Mouse (Mus musculus) liver, embryonic 12.5 days (tissue): ENCODE results near the gene Rnf4. TPM values are rescaled to one million over a fixed set of nuclear protein-coding genes. Genes with fewer than 3 reads are reported as not detected.

Experiments
- ATAC-seq: fragments of 200-750 bp; cut with Nextera tagmentation; 2 replicates; pipeline ENCODE4 v1.8.0; 2017; ENCODE audit warnings: moderate number of reproducible peaks, mild to moderate bottlenecking, moderate library complexity
- H3K27ac ChIP-seq: fragments of 300-500 bp; sonication (generic); 2 replicates; pipeline ENCODE4 v1.5.1; 2016; ENCODE audit warnings: mild to moderate bottlenecking
- H3K27me3 ChIP-seq: fragments of 300-500 bp; sonication (generic); replicated peaks from 2 replicates; pipeline ENCODE4 v1.6.1; 2016; ENCODE audit warnings: mild to moderate bottlenecking, moderate library complexity
- H3K36me3 ChIP-seq: fragments of 300-500 bp; sonication (generic); 2 replicates; pipeline ENCODE4 v1.6.1; 2016; ENCODE audit warnings: mild to moderate bottlenecking, moderate library complexity
- H3K4me1 ChIP-seq: fragments of 300-500 bp; sonication (generic); 2 replicates; pipeline ENCODE4 v1.6.1; 2016
- H3K4me2 ChIP-seq: fragments of 300-500 bp; sonication (generic); 2 replicates; pipeline ENCODE4 v1.6.1; 2016; ENCODE audit warnings: mild to moderate bottlenecking, moderate library complexity
- H3K4me3 ChIP-seq: fragments of 300-500 bp; sonication (generic); 2 replicates; pipeline ENCODE4 v1.5.1; 2016; ENCODE audit warnings: mild to moderate bottlenecking, moderate library complexity
- H3K9ac ChIP-seq: fragments of 300-500 bp; sonication (generic); 2 replicates; pipeline ENCODE4 v1.6.1; 2016; ENCODE audit warnings: mild to moderate bottlenecking, moderate library complexity
- H3K9me3 ChIP-seq: fragments of 300-500 bp; sonication (generic); replicated peaks from 2 replicates; pipeline ENCODE4 v1.6.1; 2016; ENCODE audit warnings: mild to moderate bottlenecking, moderate library complexity
- WGBS: fragments of 180-500 bp; shearing (Covaris S2); methylation state at CpG from one replicate; pipeline ENCODE4 v1.1.7; 2016; ENCODE audit not compliant: insufficient replicate concordance; 5-methylcytosine and 5-hydroxymethylcytosine counted together
- polyA plus RNA-seq: library from polyadenylated mRNA; unstranded; fragments of >200 nt; fragmentation: Nextera tagmentation; extraction: Ambion mirVana; gene quantifications from 2 replicates; pipeline ENCODE4 v1.2.1, GENCODE M21; 2016

The Rnf4 gene
- polyA plus RNA-seq, 1 experiment from 2014 or later: 111 TPM

DNA sequence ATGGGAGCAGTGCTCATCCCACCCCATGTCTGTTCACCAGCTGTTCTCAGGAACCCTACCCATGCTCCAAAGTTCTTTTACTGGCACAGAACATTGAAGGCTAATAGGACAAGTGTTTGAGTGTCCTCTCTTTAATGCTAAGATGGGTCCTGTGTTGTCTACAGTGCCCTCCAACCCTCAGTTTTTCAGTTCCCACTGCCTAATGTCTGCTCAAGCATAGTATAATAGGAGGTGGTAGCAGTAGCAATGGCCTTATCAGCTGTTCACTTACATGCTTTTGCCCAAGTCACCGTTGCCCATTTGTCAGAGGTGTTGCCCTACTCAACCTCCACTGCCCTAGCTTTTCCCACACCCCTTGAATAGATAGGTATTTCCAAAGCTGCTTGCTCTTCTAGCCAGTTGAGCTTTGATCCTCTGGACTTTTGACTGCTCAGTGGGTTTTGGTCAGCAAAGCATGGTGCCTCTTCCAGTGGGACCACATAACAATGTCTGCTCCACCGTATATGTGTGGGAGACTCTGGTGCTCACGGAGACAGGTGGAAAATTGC is 16.1 kb downstream of the Rnf4 start:
- WGBS: 91% methylated on average over 3 of the region's 3 CpGs
- Histone ChIP-seq H3K4me2 (no peak overlapping the region), H3K4me3 (no peak overlapping the region), H3K27ac (no peak overlapping the region), H3K9me3 (no peaks in the 10 kb centered on the region), H3K4me1 (0 out of 2 replicates have a peak, but pooled peaks cover 3% of the 10 kb centered on the region), H3K9ac (no peak overlapping the region), H3K27me3 (no peaks in the 10 kb centered on the region), H3K36me3 (peaks cover 98% of the 10 kb centered on the region)
- no peak for ATAC-seq

DNA sequence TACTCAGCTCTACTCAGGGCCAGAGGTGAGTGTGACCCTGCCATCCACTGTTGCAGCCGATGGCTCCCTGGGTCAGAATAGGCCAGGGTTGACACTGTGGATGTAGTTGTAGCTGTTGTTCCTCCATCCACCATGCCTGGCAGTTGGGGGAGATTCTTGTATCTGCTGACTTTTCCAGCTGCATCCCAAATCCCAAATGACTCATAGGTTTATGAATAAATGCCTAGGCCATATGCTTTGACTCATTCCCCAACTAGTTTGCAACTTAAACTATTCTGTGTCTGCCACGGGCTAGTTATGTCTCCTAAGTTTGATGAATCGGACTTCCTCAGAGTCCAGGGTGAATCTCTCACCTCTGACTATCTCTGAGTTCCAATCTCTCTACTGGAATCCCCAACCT is 24.2 kb downstream of the Rnf4 start:
- Histone ChIP-seq H3K27me3 (no peaks in the 10 kb centered on the region), H3K9me3 (no peaks in the 10 kb centered on the region), H3K4me3 (no peak overlapping the region), H3K4me1 (no peaks in the 10 kb centered on the region), H3K36me3 (peaks cover 80% of the 10 kb centered on the region), H3K4me2 (no peak overlapping the region), H3K9ac (no peak overlapping the region), H3K27ac (no peak overlapping the region)
- ATAC-seq: no peak
- 94% methylated on average over 3 of the region's 3 CpGs for WGBS

DNA sequence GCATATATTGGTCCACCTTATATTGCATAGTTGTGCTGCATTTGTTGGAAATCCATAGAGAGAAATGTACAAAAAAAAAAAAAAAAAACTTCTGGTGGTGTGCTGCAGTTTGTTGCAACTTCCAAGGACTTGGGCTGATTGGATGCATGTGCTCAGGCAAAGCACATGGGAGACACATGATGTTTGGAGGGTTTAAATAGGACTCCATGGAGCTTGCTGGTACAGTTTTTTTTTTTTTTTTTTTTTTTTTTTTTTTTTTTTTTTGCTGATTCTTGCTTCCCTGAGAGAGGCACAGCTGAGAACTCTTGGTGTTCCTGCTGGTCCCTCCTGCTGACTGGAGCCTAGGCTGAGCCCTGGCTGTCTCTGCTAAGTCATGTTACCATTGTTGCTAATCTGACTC is 27.0 kb downstream of the Rnf4 start:
- no peak for ATAC-seq
- H3K4me1 ChIP-seq: no peaks in the 10 kb centered on the region
- peaks cover 54% of the 10 kb centered on the region for H3K36me3 ChIP-seq
- no peak overlapping the region for H3K4me2 ChIP-seq
- no peaks in the 10 kb centered on the region for H3K27me3 ChIP-seq
- no peaks in the 10 kb centered on the region for H3K9me3 ChIP-seq
- no peak overlapping the region for H3K27ac ChIP-seq
- H3K4me3 ChIP-seq: no peak overlapping the region
- no peak overlapping the region for H3K9ac ChIP-seq

DNA sequence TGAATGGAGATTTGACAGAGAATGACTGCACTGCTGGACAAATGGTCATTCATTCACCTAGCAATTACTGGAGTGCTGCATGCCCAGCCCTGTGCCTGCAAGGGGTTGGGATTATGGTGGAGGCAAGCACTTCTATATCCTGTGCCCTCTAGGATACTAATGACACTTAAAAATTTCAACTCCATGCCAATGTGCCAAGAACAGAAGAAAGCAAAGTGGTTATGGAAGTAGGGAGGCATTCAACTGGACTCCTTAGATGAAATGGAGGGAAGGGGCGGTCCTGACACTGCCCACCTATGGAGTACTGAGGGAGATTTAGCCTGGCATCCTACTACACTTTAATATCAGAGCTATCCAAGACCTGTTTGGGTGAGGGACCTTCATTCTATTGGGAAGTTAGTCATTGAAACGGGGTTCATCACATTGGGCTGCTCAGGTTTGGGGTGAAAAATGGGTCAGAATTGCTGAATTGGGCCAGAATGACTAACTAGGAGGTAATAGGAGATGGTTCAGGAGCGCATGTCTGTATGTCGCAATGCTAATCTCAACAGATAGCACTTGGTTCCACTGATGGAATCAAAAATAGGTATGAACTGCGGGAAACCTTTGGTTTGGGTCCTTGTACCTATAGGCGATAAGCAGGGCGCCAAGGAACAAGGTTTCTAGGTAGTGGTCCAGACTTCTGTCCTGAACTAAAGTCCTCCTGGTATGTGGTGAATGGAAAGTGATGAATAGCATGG is 32.6 kb downstream of the Rnf4 start:
- Histone ChIP-seq H3K9ac (peak overlapping the region; percentile 90), H3K4me1 (peaks cover 39% of the 10 kb centered on the region), H3K27me3 (no peaks in the 10 kb centered on the region), H3K4me3 (peak overlapping the region; percentile 92), H3K4me2 (peak overlapping the region; percentile 96), H3K9me3 (no peaks in the 10 kb centered on the region), H3K36me3 (peaks cover 14% of the 10 kb centered on the region), H3K27ac (peak overlapping the region; percentile 79)
- 66% methylated on average over 7 of the region's 7 CpGs for WGBS
- ATAC-seq: no peak

DNA sequence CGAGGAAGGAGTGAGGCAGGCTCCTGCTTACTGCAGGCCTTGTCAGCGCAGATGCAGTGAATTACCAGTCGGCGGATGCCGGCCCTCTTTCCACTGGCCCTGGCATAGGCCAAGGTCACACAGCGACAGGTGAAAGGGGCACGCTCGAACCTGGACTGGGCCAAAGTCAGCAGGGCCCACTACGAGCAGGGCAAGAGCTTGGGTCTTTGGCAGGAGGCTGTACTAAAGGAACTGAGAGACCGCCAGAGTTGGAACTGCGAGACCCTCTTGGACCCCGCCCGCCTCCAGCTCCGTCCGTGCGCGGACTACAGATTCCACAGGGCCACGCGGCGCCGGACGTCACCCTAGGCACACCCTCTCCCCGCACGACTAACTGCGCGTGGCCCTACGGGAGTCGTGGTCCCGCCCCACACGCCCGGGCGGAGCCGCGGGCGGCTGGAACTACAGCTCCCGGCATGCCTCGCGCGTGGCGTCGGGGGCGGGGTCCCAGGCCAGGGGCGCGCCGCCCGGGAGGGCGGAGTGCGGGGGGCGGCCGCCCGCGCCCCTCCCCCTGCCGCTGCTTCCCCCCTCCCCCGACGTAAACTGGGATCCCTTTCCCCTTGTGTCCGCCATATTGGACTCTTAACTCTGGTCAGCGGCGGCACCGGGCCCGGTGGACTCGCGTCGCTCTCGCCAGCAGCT is 33.4 kb downstream of the Rnf4 start, which contains the start of gene Fam193a:
Fam193a (plus strand) TSS at position 593 of the 681 bp plus-strand sequence.
- Histone ChIP-seq H3K4me2 (peak within 1 kb of the TSS; percentile 96), H3K27ac (peak within 1 kb of the TSS; percentile 85), H3K4me3 (peak within 1 kb of the TSS; percentile 92), H3K36me3 (peaks cover 13% of the 10 kb centered on the region), H3K9me3 (no peaks in the 10 kb centered on the region), H3K4me1 (peaks cover 39% of the 10 kb centered on the region), H3K27me3 (no peaks in the 10 kb centered on the region), H3K9ac (peak within 1 kb of the TSS; percentile 90)
- 1% methylated on average over 55 of the region's 64 CpGs for WGBS
- peak; percentile 99 for ATAC-seq

DNA sequence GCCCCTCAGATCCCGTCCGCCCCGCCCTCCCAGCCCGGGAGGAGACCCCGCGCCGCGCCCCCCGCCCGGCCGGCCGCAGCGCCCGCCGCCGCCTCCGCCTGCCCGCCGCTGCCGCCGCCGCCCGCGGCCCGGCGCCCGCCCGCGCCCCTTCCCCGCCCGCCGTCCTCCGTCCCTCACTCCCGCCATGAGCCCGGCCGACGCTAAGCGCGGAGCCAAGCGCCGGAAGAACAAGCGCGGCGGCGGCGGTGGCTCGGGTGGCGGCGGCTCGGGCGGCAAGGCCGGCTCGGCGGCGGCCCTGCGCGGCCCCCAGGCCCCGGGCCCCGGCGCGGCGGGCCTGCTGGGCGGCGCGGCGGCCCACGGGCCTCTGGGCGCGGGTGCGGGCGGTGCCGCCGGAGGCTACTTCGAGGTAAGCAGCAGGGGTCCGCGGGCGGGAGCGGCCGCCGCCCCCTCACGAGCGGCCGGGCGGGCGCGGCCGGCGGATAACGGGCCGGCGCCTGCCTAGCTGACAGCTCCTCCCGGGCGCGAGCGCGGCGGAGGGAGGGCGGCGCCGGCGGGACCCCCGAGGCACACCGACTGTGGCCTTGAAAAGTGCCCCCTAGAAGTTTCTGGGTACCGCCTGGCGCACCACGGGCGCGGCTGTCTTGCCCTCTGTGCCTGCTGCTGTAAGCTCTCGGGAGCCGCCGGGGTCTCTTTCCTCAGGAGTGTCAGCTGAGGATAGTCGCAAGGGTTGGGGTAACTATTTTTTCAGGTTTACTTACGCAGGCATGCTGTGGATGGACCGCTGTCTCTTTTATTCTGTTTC is 34.1 kb downstream of the Rnf4 start:
- under 1% methylated on average over 48 of the region's 114 CpGs for WGBS
- ATAC-seq: peak; percentile 10; the same call in 1 of the 2 replicates
- H3K36me3 ChIP-seq: peaks cover 6% of the 10 kb centered on the region
- H3K27me3 ChIP-seq: no peaks in the 10 kb centered on the region
- H3K4me2 ChIP-seq: peak overlapping the region; percentile 96
- H3K9me3 ChIP-seq: no peaks in the 10 kb centered on the region
- H3K9ac ChIP-seq: peak overlapping the region; percentile 90
- H3K4me1 ChIP-seq: peaks cover 39% of the 10 kb centered on the region
- H3K27ac ChIP-seq: peak overlapping the region; percentile 85
- H3K4me3 ChIP-seq: peak overlapping the region; percentile 92

DNA sequence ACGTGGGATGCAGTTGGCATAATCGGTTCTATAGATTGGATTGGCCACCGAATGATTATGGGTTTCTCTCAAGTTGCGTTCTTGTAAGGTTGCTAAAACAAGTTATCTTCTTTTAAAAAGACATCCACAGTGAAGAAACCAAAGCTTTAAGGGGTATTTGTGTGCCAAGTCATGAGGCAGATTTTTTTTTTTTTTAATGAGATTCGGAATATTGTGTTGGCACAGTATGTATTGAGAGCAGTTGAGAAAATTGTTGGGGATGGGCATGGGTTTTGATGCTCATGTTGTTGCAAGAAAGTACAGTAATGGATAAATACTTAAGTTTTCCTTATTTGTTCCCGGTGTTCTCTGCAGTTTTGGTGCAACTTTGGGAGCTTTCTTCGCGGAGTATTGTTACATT is 34.8 kb downstream of the Rnf4 start:
- ATAC-seq: no peak
- H3K4me1 ChIP-seq: peaks cover 39% of the 10 kb centered on the region
- peaks cover 3% of the 10 kb centered on the region for H3K36me3 ChIP-seq
- H3K4me3 ChIP-seq: peak overlapping the region; percentile 92
- no peaks in the 10 kb centered on the region for H3K9me3 ChIP-seq
- 24% methylated on average over 8 of the region's 8 CpGs for WGBS
- H3K27me3 ChIP-seq: no peaks in the 10 kb centered on the region
- peak overlapping the region; percentile 85 for H3K27ac ChIP-seq
- peak overlapping the region; percentile 90 for H3K9ac ChIP-seq
- H3K4me2 ChIP-seq: peak overlapping the region; percentile 96

DNA sequence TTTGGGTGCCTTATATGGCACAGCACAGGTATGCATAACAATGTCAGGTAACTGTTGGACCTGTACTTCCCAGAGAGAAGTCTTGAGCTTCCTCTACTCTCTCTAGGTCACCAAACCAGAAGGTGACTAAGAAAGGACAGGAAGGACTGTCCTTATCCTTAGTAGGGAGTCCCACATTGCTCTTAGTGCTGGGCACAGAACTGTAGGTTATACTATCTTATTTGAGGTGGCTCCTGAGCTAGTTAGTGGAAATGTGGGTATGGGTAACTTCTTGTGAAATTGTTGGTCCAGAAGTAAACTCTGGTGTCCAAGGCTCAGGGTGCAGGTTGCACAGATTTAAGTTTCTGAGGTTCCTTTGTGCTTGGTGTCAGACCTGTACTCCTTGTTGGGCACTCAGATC is 36.1 kb downstream of the Rnf4 start:
- Histone ChIP-seq H3K9me3 (no peaks in the 10 kb centered on the region), H3K4me2 (peak overlapping the region; percentile 2), H3K36me3 (peaks cover 3% of the 10 kb centered on the region), H3K27ac (0 out of 2 replicates have a peak overlapping the region, but pooled peaks have one; percentile 14), H3K27me3 (no peaks in the 10 kb centered on the region), H3K9ac (no peak overlapping the region), H3K4me3 (0 out of 2 replicates have a peak overlapping the region, but pooled peaks have one; percentile 9), H3K4me1 (peaks cover 39% of the 10 kb centered on the region)
- no peak for ATAC-seq

DNA sequence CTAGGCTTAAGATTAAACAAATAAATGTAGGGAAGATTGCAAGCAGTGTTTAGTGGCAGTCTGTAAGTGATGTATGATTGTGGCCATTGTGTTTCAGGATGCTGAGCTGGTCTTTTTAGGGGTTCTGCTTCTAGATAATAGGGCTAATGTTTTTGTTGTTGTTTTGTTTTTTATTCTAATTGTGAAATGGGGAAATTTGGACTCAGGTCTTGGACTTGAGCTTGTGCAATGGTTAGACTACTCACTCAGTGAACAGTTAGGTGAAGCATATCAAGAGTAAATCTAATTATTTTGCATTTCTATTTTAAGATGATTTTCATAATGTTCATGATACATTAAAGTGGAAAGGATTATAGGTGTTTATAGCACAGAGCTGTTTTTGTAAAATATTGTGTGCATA is 36.5 kb downstream of the Rnf4 start:
- ATAC-seq: no peak
- peaks cover 3% of the 10 kb centered on the region for H3K36me3 ChIP-seq
- H3K4me2 ChIP-seq: peak overlapping the region; percentile 2; the same call in 1 of the 2 replicates
- H3K9ac ChIP-seq: no peak overlapping the region
- peaks cover 39% of the 10 kb centered on the region for H3K4me1 ChIP-seq
- no peaks in the 10 kb centered on the region for H3K27me3 ChIP-seq
- H3K9me3 ChIP-seq: no peaks in the 10 kb centered on the region
- no peak overlapping the region for H3K4me3 ChIP-seq
- H3K27ac ChIP-seq: no peak overlapping the region

DNA sequence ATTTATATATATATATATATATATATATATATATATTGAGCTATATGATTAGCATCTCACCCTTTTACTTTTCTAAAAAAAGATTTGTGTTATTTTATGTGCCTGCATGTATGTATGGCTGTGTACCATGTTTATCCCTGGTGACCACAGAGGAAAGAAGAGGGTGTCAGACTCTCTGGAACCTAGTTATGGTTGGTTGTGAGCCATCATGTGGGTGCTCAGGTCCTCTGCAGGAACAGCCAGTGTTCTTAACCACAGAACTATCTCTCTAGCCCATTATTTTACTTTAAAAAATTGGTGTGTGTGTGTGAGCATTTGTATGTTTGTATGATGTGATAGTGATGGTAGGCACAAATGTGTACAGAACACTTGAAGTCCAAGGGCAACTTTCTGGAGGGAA is 42.7 kb downstream of the Rnf4 start:
- Histone ChIP-seq H3K27me3 (no peaks in the 10 kb centered on the region), H3K9ac (no peak overlapping the region), H3K9me3 (no peaks in the 10 kb centered on the region), H3K4me3 (no peak overlapping the region), H3K4me1 (peaks cover 15% of the 10 kb centered on the region), H3K27ac (no peak overlapping the region), H3K4me2 (no peak overlapping the region), H3K36me3 (no peaks in the 10 kb centered on the region; the same call in 1 of the 2 replicates)
- no peak for ATAC-seq

DNA sequence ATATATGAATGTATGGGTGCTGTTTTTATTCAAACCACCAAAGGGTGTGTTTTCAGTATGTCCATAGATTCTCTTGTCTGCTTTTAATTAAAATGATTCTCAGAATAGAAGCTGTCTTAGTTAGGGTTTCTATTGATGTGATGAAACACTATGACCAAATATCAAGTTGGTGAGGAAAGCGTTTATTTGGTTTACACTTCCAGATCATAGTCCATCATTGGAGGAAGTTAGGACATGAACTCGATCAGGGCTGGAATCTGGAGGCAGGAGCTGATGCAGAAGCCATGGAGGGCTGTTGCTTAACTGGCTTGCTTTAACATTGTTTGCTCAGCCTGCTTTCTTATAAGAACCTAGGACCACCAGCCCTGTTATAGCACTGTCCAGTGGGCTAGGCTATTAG is 45.6 kb downstream of the Rnf4 start:
- Histone ChIP-seq H3K9ac (no peak overlapping the region), H3K27ac (no peak overlapping the region), H3K4me3 (no peak overlapping the region), H3K27me3 (no peaks in the 10 kb centered on the region), H3K9me3 (peaks cover 12% of the 10 kb centered on the region), H3K4me2 (no peak overlapping the region), H3K36me3 (peaks cover 14% of the 10 kb centered on the region), H3K4me1 (peaks cover 15% of the 10 kb centered on the region)
- ATAC-seq: no peak
- WGBS: 71% methylated on average over 2 of the region's 2 CpGs

DNA sequence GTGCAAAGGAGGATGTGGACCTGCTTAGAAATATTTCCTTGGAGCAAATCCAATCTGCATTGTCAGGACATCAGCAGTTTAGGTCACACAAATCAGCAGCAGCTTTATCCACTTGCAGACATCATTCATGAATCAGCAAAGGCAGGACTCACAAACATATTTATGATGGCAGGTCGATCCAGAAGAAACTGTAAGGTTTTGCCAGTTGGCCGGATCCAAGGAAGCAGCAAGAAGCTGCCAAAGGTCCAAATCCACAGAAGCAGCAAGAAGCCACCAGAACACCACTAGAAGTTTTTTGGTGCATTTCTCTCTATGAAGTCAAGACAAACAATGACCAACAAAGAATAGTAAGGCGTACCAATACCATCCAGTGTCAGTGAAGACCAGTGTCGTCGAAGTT is 49.5 kb downstream of the Rnf4 start:
- no peaks in the 10 kb centered on the region for H3K4me1 ChIP-seq
- H3K4me3 ChIP-seq: no peak overlapping the region
- H3K27me3 ChIP-seq: no peaks in the 10 kb centered on the region
- H3K27ac ChIP-seq: no peak overlapping the region
- peaks cover 18% of the 10 kb centered on the region for H3K36me3 ChIP-seq
- WGBS: 88% methylated on average over 5 of the region's 5 CpGs
- ATAC-seq: no peak
- H3K9me3 ChIP-seq: peaks cover 12% of the 10 kb centered on the region
- no peak overlapping the region for H3K9ac ChIP-seq
- H3K4me2 ChIP-seq: no peak overlapping the region
